Mouse (Mus musculus) mature B cell (primary cell): Measurements from ENCODE around the gene Actr10.

Experiments
- in situ Hi-C: fragments of 300-500 bp; cut with MboI; formaldehyde crosslinking; loops from 2 replicates; pipeline ENCODE4 v1.14.3; 2019

The Actr10 gene

DNA sequence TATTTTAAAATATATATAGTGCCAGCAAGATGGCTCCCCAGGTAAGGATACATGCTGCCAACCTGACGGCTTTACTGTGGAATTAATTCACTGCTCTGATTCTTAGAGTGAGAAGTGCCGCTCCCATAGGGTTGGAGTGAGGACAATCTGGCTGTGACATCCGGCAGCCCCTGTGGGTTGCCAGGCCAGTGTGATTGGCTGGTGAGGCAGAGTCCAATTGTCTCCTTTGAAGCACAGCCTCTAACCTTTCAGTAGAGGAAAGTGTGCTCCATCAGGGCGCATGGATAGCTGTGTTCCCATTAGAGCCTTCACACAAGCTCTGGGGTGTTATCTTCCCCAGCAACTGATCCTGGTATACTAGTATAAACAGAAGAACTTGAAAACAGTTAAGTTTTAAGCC is 21.0 kb downstream of the Actr10 start:
- in situ Hi-C loops = loop anchor here (25.0 kb wide), 1 partner anchor 1796 kb away; the partner anchor contains the start of genes Lrr1 and Rps29

DNA sequence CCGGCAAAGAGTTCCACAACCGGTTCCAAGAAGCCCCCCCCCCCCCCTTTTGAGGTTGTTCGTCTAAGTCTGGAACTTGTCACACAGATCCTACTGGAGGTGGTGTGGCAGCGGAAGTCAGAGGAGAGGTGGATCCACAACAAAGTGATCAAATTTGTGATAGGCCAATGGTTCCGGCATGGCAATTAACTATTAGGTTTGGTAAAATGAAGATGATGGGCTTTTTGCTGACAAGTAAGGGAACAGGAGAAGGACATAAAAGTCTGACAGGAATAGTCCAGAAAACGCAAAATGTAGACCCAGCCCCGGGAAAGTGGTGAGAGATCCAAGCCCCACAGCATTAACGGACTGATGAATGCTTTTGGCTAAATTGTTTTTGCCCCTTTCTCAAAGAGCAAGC is 29.9 kb downstream of the Actr10 start:
- in situ Hi-C loops = loop anchor here (25.0 kb wide), 1 partner anchor 1805 kb away; the partner anchor contains the start of genes Lrr1 and Rps29

DNA sequence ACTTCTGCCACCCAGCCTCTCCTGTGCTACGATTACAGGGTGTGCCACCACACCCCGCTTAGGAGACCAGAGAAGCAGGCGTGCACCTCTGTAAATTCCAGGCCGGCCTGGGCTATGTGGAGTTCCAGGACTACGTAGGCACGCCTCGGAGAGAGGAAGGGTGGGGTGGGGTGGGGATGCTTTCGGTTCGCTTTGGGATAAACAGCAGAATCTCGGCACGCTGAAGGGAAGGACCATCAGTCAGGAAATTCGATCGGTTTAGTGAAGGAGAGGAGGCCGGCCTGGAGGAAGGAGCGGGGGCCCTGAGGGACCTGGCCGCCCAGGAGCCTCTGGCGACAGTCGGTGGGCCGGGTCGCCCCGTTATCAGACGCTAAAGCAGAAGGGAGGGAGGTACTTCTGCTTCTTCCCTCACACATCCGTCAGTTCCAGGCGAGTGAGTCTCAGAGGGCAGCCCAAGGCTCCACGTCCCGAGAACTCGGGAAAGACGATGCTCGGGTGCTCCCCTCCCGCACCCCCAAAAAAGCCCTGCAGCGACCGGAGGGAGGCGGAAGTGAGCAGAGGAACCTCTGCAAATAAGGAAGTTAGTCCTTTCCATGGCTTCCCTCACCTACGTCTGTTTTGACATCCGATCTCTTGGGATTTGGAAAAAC is 30.6 kb downstream of the Actr10 start:
- in situ Hi-C loops = loop anchor here (25.0 kb wide), 1 partner anchor 1806 kb away; the partner anchor contains the start of genes Lrr1 and Rps29

DNA sequence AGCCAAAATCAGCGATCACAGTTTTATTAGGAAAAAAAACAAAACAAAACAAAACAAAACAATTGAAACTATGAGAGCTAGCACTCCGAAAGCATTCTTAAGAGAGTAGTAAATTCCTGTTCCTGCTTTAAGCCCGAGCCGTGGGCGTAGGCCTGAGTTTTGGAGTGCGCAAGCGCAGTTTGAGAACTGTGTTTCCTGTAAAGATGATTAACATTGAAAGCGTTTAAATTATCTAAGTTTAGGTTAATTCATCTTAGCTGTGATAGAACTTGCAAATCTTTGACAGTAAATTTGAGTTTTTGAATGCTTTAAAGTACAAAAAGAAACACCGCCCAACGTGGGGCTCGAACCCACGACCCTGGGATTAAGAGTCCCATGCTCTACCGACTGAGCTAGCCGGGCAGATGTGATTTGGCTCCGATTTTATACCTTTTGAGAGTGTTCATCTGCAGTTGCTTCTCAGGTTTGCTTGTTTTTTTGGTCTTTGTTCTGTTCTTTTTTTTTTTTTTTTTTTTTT is 31.2 kb downstream of the Actr10 start:
- in situ Hi-C loops = loop anchor here (25.0 kb wide), 1 partner anchor 1807 kb away; the partner anchor contains the start of genes Lrr1 and Rps29

DNA sequence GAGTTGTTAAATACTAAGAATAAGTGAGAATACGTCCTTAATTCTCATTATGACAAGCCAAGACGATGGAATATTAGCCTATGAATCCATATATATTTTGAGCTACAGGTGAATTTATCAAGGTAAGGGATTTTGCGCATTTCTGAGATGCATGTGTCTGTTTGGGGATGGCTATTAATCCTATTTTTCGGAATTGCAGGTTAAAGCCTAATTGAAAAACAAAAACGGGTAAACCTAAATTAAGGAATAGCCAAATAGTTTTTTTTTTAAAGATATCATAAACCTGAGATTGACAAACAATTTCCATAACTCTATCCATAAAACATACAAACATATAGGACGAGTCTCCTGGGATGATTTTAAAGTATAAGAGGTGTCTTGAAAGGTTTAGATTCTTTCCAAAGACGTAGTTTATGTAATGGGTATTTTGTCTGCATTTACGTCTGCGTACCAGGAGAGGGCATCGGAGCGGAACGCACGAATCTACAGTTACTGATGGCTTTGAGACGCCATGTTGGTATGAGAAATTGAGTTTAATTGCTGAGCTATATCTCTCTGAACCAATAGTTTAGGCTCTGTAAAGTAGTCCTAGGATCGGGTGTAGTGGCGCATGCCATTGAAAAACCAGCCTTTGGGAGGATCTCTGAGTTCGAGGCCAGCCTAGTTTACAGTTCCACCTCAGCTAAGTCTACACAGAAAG is 32.0 kb downstream of the Actr10 start:
- in situ Hi-C loops = loop anchor here (25.0 kb wide), 1 partner anchor 1807 kb away; the partner anchor contains the start of genes Lrr1 and Rps29

DNA sequence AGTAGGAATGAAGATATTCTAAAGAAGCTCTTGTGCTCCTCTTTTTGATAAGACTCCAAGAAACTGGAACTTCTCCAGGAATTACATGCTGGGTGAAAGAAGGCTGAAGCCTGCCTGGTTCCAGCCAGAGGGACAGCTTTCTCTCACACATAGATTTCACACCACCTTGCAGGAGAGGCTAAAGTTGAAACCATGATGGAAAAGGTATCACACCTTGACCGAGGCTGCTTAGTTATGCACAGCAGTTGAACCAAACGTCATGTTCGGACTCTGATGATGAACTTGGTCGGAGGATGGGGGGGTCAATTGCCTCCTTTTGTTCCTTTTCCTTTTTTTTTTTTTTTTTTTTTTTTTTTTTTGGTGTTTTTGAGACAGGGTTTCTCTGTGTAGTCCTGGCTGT is 36.2 kb downstream of the Actr10 start:
- in situ Hi-C loops = loop anchor here (25.0 kb wide), 1 partner anchor 1812 kb away; the partner anchor contains the start of genes Lrr1 and Rps29

DNA sequence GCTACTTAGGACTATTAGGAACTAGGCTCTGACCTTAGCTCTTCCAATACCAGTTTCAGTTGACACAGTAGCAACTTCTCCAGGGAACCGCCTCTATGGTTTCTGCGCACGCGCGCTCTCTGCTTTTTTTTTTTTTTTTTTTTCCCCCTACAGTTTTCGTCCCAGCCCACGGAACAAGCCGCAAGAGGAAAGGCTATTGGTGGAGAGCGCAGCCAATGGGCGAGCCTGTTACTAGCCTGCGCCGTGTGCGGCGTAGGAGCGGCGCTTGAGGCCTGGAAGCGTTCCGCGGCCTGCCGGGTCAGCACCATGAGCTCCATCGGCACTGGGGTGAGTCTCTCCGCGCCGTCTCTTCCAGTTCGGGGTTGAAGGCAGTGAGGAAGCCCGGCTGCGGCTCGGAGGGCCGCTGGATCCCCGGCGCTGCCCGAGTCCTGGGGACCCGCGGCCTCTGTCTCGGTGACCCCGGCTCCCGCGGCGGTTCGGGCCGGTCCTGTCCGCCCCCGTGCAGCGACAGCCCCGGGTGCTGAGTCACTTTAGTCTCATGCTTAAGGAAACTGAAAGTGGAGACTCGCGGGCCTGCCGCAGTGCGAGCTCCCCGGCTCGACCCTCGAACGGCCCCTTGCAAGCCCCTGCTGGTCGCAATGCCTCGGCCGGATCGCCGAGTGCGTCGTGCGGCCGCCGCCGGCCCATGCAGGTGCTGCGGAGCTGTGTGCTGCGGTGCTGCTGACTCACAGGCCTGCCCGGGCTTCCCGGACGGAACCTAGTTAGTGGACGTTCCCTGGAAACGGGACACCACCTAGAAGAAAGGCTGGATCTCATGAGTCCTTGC is 37.0 kb downstream of the Actr10 start, which contains the start of gene Psma3:
TSS of gene Psma3 (plus strand) at position 181 of the 826 bp plus-strand sequence.
- in situ Hi-C loops = loop anchor here (25.0 kb wide), 1 partner anchor 1812 kb away; the partner anchor contains the start of genes Lrr1 and Rps29

DNA sequence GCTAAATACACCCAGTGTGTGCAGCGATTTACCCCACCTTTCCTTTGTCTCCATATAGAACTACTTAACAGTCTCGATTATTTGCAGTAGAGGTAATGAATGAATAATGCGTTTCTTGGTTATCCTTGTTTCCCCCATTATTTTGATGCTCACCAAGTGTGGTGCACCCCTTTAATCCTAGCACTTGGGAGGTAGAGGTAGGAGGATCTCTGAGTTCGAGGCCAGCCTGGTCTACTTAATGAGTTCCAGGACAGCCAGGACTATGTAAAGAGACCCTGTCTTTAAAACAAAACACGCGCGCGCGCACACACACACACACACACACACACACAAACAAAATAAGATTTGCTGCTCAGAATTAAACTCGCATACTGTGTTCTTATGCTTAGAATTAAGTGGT is 37.7 kb downstream of the Actr10 start:
- in situ Hi-C loops = no loop called here

DNA sequence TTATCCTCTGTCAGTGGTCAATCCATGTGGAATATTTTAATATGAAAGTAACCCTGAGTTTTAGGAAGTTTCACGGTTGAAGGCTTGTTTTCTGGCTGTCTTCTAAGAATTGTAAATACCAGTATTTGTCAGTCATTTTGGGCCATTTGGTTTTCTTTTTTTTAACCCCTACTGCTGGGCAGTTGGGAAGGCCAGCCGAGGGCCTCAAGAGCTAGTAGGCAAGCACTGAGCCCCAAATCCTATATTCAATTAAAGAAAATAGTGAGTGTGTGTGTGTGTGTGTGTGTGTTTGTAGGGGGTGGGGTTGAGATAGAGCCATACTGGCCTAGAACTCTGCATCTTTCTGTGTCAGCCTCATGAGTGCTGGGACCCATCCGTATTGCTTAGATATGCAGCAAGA is 38.2 kb downstream of the Actr10 start:
- in situ Hi-C loops = no loop called here

DNA sequence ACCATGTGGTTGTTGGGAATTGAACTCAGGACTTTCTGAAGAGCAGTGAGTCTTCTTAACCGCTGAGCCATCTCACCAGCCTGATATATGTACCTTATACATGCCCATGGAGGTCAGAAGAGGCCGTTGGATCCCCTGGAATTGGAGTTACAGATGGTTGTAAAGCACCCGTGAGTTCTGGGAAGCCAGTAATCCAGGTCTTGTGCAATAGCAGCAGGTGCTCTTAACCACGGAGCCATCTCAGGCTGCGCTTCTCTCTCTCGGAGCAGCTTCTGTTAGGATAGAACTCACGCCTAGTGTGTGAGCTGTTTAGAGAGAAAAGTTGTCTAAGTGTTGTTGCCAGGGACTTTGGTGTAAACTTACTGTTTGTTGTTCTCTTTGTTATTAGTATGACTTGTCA is 40.7 kb downstream of the Actr10 start:
- in situ Hi-C loops = no loop called here

DNA sequence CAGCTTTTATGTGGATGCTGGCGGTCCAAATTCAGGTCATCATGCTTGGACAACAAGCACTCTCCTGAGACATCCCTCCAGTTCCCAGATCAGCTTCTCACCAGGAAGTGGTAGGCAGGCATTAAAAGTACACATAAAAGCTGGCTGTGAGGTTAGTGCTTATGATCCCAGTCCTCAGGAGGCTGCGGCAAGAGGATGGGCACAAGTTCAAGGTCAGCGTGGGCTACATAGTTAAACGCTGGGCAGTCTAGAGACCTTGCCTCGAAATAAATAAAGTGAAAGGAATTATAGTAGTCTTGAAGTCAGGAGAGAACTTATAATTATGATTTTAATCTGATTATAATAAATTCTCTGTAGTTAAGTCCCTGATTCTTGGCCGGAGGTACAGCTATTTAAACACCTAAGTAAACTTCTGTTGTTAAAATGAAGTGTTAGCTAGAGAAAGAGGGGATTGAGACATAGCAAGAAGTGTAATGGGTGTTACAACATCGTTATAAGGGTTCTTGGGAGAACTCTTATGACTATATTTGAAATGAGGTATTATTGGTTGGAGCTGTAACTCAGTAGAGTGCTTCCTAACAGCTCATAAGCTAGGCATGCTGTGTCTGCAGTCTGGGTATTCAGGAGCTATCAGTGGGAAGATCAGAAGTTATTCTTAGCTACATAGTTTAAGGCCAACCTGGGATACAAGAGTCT is 47.3 kb downstream of the Actr10 start:
- in situ Hi-C loops = no loop called here

DNA sequence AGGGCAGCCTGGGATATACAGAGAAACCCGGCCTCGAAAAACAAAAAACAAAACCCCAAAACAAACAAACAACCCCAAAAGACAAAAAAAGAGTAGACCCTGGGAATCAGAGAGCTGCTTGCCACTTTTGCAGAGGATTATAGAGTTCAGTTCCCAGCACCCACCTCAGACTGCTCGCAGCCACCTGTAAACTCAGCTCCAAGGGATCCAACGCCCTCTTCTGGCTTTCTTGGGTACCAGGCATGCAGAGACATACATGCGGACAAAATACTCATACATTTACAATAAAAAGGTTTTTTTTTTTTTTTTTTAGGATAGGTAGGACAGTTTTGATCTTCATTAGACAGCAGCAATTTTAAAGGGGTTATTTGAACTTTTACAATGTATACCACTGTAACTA is 59.6 kb downstream of the Actr10 start:
- in situ Hi-C loops = no loop called here

DNA sequence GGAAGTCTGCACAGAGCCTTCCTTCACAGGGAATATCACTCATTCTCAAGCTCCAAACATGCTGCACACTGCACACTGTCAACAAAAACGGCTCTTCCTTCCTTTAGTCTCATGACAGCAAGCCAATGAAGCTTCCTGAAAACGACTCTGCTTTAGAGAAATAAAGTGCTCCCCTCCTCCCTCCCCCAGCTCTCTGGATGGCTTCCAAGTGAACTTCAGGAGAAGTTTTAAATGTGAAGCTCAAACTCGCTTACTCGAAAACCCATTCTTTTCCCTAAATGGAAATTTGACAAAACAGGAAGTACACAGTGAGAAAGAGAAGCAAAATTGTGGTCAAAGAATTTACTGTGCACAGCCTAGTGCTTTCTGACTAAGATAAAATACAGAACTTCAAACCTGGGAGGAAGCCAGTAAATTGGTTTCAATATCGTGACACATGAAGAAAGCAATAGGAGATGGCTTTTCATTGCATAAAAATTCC is 61.8 kb downstream of the Actr10 start:
- in situ Hi-C loops = no loop called here

DNA sequence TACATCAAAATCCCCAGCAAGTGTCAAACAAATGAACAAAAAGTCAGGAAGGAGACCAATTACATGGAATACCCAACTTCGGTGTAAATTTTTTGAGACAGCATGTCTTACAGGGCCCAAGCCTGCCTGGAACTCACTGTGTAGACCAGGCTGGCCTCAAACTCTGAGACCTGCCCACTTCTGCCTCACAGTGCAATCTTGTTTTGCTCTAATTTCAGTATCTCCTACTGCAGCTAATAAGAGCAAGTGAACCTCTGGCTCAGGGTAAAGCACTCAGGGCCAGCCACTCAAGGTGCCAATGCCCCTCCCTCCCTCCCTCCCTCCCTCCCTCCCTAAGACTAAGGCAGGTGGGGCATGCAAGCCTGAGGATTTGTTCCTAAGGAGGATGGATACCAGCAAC is 62.7 kb downstream of the Actr10 start:
- in situ Hi-C loops = no loop called here

DNA sequence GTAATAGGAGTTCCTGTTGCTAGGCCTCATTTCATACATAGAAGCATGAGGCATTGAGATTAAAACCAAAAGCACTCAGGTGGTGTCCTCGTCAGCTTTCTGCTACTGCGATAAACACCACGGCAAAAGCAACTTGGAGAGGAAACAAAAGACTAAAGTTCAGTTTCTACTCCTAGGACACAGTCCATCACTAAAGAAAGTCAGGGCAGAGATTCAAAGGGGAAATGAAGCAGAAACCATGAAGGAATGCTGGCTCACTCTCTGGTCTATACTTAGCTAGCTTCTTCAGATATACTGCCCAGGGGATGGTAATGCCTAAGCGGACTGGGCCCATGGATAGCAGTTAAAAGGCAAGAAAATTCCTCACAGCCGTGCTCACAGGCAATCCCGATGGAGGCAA is 63.8 kb downstream of the Actr10 start:
- in situ Hi-C loops = no loop called here

DNA sequence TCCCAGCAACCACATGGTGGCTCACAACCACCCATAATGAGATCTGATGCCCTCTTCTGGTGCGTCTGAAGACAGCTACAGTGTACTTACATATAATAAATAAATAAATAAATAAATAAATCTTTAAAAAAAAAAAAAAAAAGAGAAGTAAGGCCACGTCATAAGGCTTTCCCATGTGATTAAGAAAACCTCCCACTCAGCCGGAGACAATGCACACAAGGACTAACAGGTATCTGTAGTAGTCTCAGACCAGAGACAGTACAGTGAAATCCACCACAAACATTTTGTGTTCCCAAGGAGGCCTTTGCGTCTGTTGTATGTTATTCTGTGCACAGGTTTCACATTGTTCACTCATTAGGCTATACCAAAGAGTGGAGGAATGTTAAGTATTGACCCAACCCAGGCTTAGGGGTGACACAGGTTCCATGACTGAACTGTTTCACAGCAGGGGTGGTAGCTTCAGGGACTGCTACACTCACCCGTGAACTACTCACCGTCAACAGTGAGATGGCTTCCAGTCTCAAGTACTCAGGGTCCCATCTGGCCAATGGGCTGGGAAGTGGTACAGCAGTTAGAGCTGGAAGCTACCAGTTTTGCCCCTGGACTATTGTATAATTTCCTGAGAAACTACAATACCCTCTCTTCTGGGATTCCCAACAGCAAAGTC is 66.2 kb downstream of the Actr10 start:
- in situ Hi-C loops = no loop called here

DNA sequence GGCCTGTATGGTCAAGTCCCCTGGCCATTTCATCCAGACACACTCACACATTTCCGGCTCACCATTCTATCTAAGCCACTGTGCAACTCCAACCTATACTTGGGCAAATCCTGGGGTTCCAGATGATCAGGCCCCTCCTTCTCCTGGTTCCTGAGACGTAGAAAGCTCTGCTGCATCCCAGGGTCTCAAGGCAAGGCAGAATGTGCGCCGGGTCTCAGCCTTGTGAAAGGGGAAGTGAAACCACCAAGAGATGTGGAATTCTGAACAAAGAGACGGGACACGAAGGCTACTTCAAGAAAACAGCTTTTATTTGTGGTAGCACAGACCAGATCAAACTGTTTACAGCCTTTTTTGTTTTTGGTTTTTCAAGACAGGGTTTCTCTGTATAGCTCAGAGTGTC is 68.5 kb downstream of the Actr10 start:
- in situ Hi-C loops = no loop called here

DNA sequence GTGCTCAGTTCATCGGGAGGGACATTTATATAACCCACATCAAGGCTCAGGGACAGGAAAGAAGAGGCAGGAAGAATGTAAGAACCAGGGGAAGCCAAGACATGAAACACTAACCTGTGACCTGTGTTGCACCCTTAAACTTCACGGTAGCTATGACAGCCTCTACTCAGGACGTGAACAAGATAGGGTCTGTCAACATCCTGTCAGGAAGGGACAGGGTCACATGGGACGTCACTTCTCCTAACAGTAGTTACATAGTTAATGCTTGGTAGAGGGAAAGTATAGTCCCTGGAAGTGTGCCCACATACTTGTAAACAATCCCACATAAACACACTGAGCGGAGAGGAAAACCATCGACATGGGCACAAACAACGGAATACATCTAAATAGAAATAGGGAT is 69.2 kb downstream of the Actr10 start:
- in situ Hi-C loops = no loop called here

DNA sequence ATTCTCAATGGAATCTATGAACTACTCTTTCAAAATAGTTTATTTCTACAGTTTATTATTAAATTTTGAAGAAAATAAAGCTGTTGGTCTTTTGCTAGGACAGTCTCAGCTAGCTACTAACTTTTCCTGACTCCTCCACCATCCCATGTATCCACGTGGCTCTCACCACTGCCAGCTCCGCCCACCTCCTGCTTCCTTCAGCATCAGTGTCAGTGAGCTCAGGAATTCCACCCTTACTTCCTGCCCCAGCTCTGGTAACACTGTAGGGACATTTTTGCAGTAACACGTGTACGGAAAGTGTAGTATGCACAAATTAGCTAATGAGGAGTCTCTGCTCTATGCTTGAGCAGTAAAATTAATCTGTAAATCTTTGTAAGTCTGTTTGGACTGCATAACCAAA is 72.1 kb downstream of the Actr10 start:
- in situ Hi-C loops = no loop called here
